Mouse (Mus musculus) forebrain, embryonic 16.5 days (tissue): Measurements from ENCODE around the gene Asxl1. TPM values are rescaled to one million over a fixed set of nuclear protein-coding genes. Genes with fewer than 3 reads are reported as not detected.
A peak's percentile ranks its signal among the peaks of the same experiment; 100 is the strongest.

Experiments used
- ATAC-seq: fragments of 200-750 bp; cut with Nextera tagmentation; 2 replicates; pipeline ENCODE4 v1.8.0; 2017; ENCODE audit warnings: mild to moderate bottlenecking, moderate library complexity
- H3K27ac ChIP-seq: fragments of 300-500 bp; sonication (generic); 2 replicates; pipeline ENCODE4 v1.5.1; 2014; ENCODE audit warnings: low read length, control low read depth
- H3K27me3 ChIP-seq: fragments of 300-500 bp; sonication (generic); replicated peaks from 2 replicates; pipeline ENCODE4 v1.6.1; 2014; ENCODE audit warnings: low read length; ENCODE audit not compliant: control insufficient read depth, insufficient read depth
- H3K36me3 ChIP-seq: fragments of 300-500 bp; sonication (generic); 2 replicates; pipeline ENCODE4 v1.6.1; 2014; ENCODE audit not compliant: control insufficient read depth, insufficient read depth
- H3K4me1 ChIP-seq: fragments of 300-500 bp; sonication (generic); replicated peaks from 2 replicates; pipeline ENCODE4 v1.6.1; 2014; ENCODE audit warnings: low read length; ENCODE audit not compliant: control insufficient read depth, insufficient read depth
- H3K4me2 ChIP-seq: fragments of 300-500 bp; sonication (generic); 2 replicates; pipeline ENCODE4 v1.6.1; 2014; ENCODE audit warnings: mild to moderate bottlenecking, low read length, control low read depth
- H3K4me3 ChIP-seq: fragments of 300-500 bp; sonication (generic); replicated peaks from 2 replicates; pipeline ENCODE4 v1.5.1; 2014; ENCODE audit warnings: mild to moderate bottlenecking, low read length, control low read depth
- H3K9ac ChIP-seq: fragments of 300-500 bp; sonication (generic); replicated peaks from 2 replicates; pipeline ENCODE4 v1.6.1; 2014; ENCODE audit warnings: low read depth, low read length, control low read depth
- H3K9me3 ChIP-seq: fragments of 300-500 bp; sonication (generic); 2 replicates; pipeline ENCODE4 v1.6.1; 2016; ENCODE audit warnings: low read length; ENCODE audit not compliant: control insufficient read depth
- WGBS: fragments of 180-500 bp; shearing (Covaris S2); extraction: QIAGEN DNeasy Blood & Tissue Kit; methylation state at CpG from one replicate; pipeline ENCODE4 v1.1.7; 2014; 5-methylcytosine and 5-hydroxymethylcytosine counted together
- polyA plus RNA-seq: library from polyadenylated mRNA; unstranded; fragments of >200 nt; fragmentation: Nextera tagmentation; extraction: Ambion mirVana; gene quantifications from 2 replicates; pipeline ENCODE4 v1.2.1, GENCODE M21; 2015

Asxl1 gene
- polyA plus RNA-seq, 1 experiment from 2014 or later = 10.9 TPM

DNA sequence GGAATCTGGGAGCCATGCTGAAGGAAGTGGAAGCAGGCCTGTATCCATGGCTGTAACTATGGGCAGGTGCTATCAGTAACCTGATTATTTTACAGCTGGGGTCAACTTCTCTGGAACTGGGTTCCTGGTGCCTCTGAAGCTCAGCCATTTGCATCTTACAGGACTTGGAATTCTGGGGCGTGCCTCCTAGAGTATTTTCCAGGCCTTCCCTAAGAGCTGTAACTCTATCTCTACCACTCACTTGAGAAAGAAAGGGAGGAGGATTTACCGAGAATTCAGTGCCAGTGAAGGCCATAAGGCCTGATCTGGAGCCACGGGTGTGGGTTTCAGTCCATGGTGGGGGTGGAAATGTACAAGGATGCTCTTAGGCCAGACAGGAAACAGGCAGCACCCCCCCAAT, 95.6 kb downstream of the Asxl1 start:
- H3K4me3 ChIP-seq = no peak overlapping the region

DNA sequence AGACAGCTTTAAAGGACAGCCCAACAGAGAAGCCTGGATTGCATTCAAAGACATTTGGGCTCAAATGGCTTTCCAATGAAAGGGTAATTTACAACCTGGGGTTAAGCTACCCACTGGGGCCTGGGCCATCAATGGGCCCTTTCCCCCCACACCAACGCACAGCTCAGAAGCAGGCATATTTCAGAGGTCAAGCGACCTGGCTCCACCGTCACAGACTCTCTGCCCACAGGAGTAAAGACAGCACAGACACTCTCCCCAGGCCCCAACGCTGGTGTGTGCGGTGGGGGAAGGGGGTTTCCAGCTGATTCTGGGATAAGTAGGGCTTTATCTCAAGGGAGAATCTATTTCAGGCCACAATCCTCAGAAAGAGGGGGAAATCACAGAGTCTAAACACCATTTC, 97.1 kb downstream of the Asxl1 start:
- Histone ChIP-seq H3K4me1 (peaks cover 49% of the 10 kb centered on the region), H3K9ac (peak overlapping the region; percentile 95), H3K36me3 (no peaks in the 10 kb centered on the region), H3K27me3 (no peaks in the 10 kb centered on the region), H3K4me3 (peak overlapping the region; percentile 99), H3K9me3 (no peaks in the 10 kb centered on the region), H3K27ac (peak overlapping the region; percentile 99), H3K4me2 (peak overlapping the region; percentile 98)
- WGBS = 4% methylated on average over 5 of the region's 5 CpGs
- no peak for ATAC-seq

More for the DNA sequence above, 95.6 kb downstream of the Asxl1 start:
- H3K4me1 ChIP-seq = peaks cover 60% of the 10 kb centered on the region
- H3K36me3 ChIP-seq = no peaks in the 10 kb centered on the region
- H3K27me3 ChIP-seq = no peaks in the 10 kb centered on the region
- no peaks in the 10 kb centered on the region for H3K9me3 ChIP-seq
- ATAC-seq = no peak
- no peak overlapping the region for H3K27ac ChIP-seq
- H3K4me2 ChIP-seq = peak overlapping the region; percentile 98
- WGBS = 44% methylated on average over 3 of the region's 3 CpGs
- H3K9ac ChIP-seq = 0 out of 2 replicates have a peak overlapping the region, but pooled peaks have one; percentile 29

DNA sequence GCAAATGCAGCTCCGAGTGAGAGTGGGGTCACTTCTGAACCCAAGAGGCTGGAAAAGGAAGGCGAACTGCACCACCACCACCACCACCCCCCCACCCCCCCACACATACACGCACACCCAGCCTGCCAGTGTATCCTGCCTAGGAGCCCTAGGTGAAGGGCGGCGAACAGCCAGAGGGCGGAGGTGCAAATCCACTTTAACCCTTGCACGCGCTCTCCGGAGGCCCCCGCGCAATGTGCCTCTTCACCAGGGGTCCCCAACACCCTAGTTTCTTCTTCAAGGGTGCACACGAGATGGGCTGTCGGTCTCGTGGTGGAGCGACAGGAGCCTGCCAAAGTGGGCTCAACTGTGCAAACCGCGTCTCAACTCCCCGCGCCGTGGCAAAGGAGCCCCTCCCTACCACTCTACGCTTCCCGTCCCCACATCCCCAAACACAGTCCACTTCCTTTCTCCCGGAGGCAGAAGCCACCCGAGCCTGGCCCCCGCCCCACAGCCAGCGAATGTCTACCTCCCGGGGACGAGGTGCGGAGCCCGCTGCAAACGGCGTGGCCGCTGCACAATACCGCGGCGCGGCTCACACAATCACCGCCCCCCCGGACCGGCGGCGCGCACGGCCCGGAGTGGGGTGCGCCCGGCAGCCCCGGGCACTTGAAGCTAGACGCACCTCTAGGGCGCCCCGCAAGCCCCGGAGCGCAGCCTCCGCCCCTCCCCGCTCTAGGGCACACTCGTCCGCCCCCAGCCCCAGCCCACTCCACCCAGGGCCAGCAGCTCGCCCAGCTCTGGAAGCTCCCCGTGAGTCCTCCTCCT, 98.0 kb downstream of the Asxl1 start:
- 1% methylated on average over 57 of the region's 59 CpGs for WGBS
- H3K9ac ChIP-seq = peak overlapping the region; percentile 95
- H3K27ac ChIP-seq = peak overlapping the region; percentile 99
- H3K9me3 ChIP-seq = no peaks in the 10 kb centered on the region
- peak; percentile 54 for ATAC-seq
- H3K36me3 ChIP-seq = no peaks in the 10 kb centered on the region
- peak overlapping the region; percentile 99 for H3K4me3 ChIP-seq
- no peaks in the 10 kb centered on the region for H3K27me3 ChIP-seq
- H3K4me2 ChIP-seq = peak overlapping the region; percentile 98
- H3K4me1 ChIP-seq = peaks cover 46% of the 10 kb centered on the region

DNA sequence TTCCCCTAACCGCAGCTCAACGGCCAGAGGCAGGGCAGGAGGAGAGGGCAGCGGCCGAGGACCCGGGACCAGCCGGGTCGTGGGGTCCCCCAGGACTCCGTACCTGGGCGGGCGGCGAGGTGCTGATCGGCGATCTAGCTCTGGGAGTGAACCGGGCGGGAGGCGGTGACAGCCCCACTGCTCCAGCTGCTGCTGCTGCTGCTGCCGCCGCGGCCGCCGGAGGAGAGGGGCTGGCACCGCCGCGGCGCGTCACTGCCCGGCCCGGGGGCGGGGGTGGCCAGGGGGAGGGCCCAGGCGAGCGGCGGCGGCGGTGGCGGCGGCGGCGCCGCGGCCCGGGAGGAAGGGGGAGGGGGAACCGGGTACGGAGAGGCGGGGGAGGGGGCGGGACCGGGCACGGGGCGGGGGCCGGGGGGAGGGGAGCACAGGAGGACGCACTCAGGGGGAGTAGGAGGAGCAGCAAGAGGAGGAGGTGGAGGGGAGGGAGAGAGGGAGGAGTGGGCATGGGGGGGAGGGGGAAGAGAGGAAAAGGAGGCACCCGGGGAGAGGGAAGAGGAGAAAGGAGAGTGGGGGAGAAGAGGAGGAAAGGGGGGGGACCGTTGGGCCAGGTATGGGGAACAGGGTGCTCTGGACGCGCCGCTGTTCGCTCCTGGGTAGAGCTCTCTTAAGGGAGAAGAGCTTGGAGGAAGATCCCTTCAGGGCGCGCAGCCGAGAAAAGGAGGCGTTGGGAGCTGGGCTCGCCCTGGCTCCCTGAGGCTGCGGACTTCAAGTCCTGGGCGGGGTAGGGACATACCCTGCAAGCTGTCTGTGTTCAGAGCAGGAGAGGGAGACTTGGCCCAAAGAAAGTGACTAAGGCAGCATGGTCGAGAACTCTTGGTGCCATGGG, 98.9 kb downstream of the Asxl1 start:
- peak; percentile 64 for ATAC-seq
- Histone ChIP-seq H3K9ac (peak overlapping the region; percentile 95), H3K9me3 (no peaks in the 10 kb centered on the region), H3K36me3 (no peaks in the 10 kb centered on the region), H3K4me2 (peak overlapping the region; percentile 98), H3K4me3 (peak overlapping the region; percentile 99), H3K27ac (peak overlapping the region; percentile 99), H3K4me1 (peaks cover 43% of the 10 kb centered on the region), H3K27me3 (no peaks in the 10 kb centered on the region)
- under 1% methylated on average over 33 of the region's 64 CpGs for WGBS

DNA sequence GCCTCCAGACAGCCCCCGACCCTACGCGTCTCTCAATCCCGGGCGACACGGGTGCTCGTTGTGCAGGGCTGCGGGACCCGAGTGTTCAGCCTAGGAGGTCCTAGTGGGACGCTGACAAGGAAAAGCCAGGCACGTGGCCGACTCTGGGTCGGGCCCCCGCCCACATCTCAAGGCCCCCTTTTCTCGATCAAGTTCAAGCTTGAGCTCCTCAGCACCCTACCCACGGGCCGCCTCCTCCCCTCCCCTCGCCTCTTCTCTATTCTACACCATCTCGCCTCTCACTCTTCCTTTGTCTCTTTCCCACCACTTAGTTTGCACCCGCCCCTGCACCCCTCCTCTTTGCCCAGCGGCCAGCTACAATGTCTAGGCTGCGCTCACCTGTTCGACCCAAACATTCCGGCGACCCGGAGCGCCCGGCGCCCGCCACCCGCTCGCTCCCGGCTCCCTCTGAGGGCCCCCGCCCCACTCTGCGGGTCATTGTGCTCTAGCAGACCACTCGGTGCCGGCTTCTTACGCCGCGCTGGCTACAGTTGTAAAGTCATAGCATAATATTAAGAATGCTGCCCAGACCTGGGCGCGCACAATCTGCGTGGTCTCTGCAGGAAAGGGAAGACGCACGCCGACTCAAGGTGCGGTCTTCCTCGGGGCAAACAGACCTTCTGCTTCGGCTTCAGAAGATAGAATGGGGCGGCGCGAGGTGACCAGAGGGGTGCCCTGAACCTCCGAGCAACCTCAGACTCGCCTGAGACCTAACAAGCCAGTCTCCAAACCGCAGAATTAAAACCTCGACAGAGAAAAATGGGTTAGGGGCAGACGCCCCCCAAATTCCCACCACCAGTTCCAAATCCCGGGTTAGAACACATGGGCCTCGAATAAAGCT, 99.7 kb downstream of the Asxl1 start:
- peaks cover 38% of the 10 kb centered on the region for H3K4me1 ChIP-seq
- peak overlapping the region; percentile 99 for H3K27ac ChIP-seq
- H3K9ac ChIP-seq = peak overlapping the region; percentile 95
- no peaks in the 10 kb centered on the region for H3K27me3 ChIP-seq
- under 1% methylated on average over 59 of the region's 59 CpGs for WGBS
- H3K36me3 ChIP-seq = no peaks in the 10 kb centered on the region
- H3K4me3 ChIP-seq = peak overlapping the region; percentile 99
- peak; percentile 53 for ATAC-seq
- H3K9me3 ChIP-seq = no peaks in the 10 kb centered on the region
- H3K4me2 ChIP-seq = peak overlapping the region; percentile 98

DNA sequence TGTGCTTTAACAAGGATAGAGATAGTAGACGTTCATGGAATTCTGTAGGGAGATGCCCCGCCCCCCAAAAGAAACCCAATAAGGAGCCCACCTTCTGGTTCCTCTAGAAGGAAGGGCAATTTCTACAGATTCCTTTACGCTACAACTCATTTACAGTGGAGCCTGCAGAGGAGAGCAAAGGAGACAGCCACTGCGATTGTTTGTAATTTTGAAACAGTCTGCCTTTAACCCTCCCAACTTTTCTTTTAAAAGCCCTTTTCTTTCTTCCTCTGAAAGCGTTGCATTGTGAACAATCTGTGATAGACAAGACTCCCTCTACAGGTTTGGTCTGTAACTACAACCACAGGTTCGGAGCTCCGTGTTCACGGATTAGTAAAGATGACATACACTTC, 100.4 kb downstream of the Asxl1 start:
- no peaks in the 10 kb centered on the region for H3K36me3 ChIP-seq
- H3K9me3 ChIP-seq = no peaks in the 10 kb centered on the region
- H3K4me2 ChIP-seq = peak overlapping the region; percentile 98
- WGBS = 0% methylated on average over 8 of the region's 8 CpGs
- H3K9ac ChIP-seq = peak overlapping the region; percentile 95
- H3K27me3 ChIP-seq = no peaks in the 10 kb centered on the region
- peak overlapping the region; percentile 99 for H3K27ac ChIP-seq
- peaks cover 32% of the 10 kb centered on the region for H3K4me1 ChIP-seq
- H3K4me3 ChIP-seq = peak overlapping the region; percentile 99
- ATAC-seq = 0 out of 2 replicates have a peak, but pooled peaks have one; percentile 10

DNA sequence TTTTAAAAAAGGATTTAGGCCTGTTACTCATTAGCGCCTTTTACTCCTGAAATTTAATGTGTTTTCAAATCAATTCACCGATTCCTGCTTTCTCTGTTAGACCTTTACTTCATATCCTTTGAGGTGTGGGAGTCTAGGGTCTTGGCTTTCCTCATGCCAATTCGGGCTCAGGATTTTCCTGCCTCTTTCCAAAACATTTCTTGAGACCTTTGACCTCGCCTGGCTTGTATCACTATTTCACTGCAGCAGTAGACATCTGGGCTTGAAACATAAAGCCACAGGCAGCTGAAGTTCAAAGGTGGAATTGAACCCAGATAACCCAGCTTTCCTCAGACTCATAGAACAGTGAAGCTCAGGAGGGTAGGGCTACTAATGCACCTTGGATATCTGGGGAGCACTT, 100.8 kb downstream of the Asxl1 start:
- WGBS = 23% methylated on average over 4 of the region's 4 CpGs

DNA sequence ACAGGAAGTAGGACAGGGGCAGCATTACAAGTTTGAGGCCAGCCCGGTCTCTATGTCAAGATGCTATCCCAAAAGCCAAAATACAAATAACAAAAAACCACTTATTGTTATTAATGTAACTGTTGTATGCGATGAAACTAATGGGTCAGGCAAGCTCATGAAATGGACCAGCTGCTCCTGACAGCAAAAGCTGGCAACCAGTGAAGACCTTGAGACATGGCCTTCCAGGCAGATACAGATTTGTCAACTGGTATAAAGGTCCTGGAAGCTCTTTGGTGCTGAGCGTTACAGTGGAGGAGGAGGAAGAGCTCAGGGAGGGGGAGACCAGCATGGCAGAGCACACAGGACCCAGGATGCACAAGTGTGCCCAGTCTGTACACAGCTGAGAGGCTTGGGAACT, 102.1 kb downstream of the Asxl1 start:
- H3K36me3 ChIP-seq = no peaks in the 10 kb centered on the region
- no peak overlapping the region for H3K27ac ChIP-seq
- no peaks in the 10 kb centered on the region for H3K9me3 ChIP-seq
- H3K27me3 ChIP-seq = no peaks in the 10 kb centered on the region
- H3K4me1 ChIP-seq = peaks cover 15% of the 10 kb centered on the region
- no peak for ATAC-seq
- no peak overlapping the region for H3K9ac ChIP-seq
- no peak overlapping the region for H3K4me2 ChIP-seq
- no peak overlapping the region for H3K4me3 ChIP-seq
- 89% methylated on average over 3 of the region's 3 CpGs for WGBS

More for the DNA sequence above, 100.8 kb downstream of the Asxl1 start:
- Histone ChIP-seq H3K36me3 (no peaks in the 10 kb centered on the region), H3K4me2 (peak overlapping the region; percentile 98; the same call in 1 of the 2 replicates), H3K4me1 (peaks cover 27% of the 10 kb centered on the region), H3K27me3 (no peaks in the 10 kb centered on the region), H3K4me3 (peak overlapping the region; percentile 99; the same call in 1 of the 2 replicates), H3K9me3 (no peaks in the 10 kb centered on the region), H3K9ac (no peak overlapping the region), H3K27ac (peak overlapping the region; percentile 99)
- ATAC-seq = no peak
